Comparison of ENCODE assay signal across 23 mouse cellular contexts in the genomic region with DNA sequence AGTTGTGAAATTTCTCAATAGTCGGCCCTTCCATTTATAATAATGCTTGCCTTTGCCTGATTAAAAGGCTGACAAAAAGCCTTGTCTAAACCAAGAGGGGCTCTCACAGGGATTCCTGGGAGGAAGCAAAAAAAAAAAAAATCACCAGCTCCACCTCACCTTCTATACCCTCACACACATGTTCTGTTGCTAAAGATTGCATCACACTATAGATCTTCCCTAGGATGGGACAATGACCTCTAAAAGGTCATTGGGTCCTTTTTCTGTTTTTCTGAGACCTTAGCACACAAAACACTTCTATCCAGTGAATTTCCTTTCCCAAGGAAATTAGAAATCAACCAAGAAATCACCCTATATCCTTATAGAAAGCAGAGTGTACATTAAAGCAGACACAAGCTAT. TPM values are rescaled to one million over a fixed set of nuclear protein-coding genes. Genes with fewer than 3 reads are reported as not detected.
"Had no signal": no experiment of that assay in that cellular context is flagged by ENCODE, and none has a peak within 500 bp of the region (broad histone marks: within the 10 kb centered on the region; RNA-seq: fewer than 3 reads in every experiment).

No protein-coding gene starts in this region.

- H3K4me1 ChIP-seq: lung, embryonic 15.5 days; megakaryocyte, embryonic 14.5 days; midbrain, embryonic 13.5 days; midbrain, embryonic 15.5 days; neural tube, embryonic 13.5 days; neural tube, embryonic 15.5 days had no signal

- H3K4me2 ChIP-seq: liver, embryonic 15.5 days; lung, embryonic 15.5 days; midbrain, embryonic 11.5 days; midbrain, embryonic 13.5 days; midbrain, embryonic 15.5 days; neural tube, embryonic 13.5 days; neural tube, embryonic 15.5 days had no signal

- H3K4me3 ChIP-seq: liver, embryonic 15.5 days; lung, embryonic 15.5 days; megakaryocyte, embryonic 14.5 days; midbrain, embryonic 13.5 days; midbrain, embryonic 15.5 days; neural tube, embryonic 13.5 days; neural tube, embryonic 15.5 days had no signal

- H3K9ac ChIP-seq: liver, embryonic 15.5 days; lung, embryonic 15.5 days; midbrain, embryonic 13.5 days; midbrain, embryonic 15.5 days; neural tube, embryonic 13.5 days; neural tube, embryonic 15.5 days had no signal

- H3K27ac ChIP-seq: liver, embryonic 15.5 days; lung, embryonic 15.5 days; macrophage; midbrain, embryonic 13.5 days; midbrain, embryonic 15.5 days; neural tube, embryonic 13.5 days; neural tube, embryonic 15.5 days had no signal

- H3K36me3 ChIP-seq: liver, embryonic 15.5 days; lung, embryonic 15.5 days; midbrain, embryonic 13.5 days; midbrain, embryonic 15.5 days; neural tube, embryonic 13.5 days; neural tube, embryonic 15.5 days had no signal

- DNase-seq: lung, adult 2 months; lung, postnatal 14 days; lung, postnatal 36 days; retina, postnatal 1 day; right cerebral cortex, adult 18-20 months; right cerebral cortex, postnatal 25 days; right cerebral cortex, postnatal 4 days; spleen, adult 18-20 months; thymus, adult 18-20 months; thymus, postnatal 14 days; thymus, postnatal 36 days had no signal

- H3K9me3 ChIP-seq: liver, embryonic 15.5 days; lung, embryonic 15.5 days; megakaryocyte, embryonic 14.5 days; midbrain, embryonic 13.5 days; midbrain, embryonic 15.5 days; neural tube, embryonic 13.5 days; neural tube, embryonic 15.5 days had no signal

- ATAC-seq: lung, postnatal 0 days; midbrain, embryonic 13.5 days; midbrain, embryonic 15.5 days had no signal

- H3K27me3 ChIP-seq: liver, embryonic 15.5 days; lung, embryonic 15.5 days; midbrain, embryonic 13.5 days; midbrain, embryonic 15.5 days; neural tube, embryonic 13.5 days; neural tube, embryonic 15.5 days had no signal

RNA-seq across cellular contexts. Expression of a gene that starts 43.9 kb away (rescaled TPM):
- total RNA-seq: megakaryocyte progenitor cell, adult 5-6 weeks; monocyte, adult 5-6 weeks had no signal
